Mouse (Mus musculus): ENCODE measurements around the gene Lsm2. TPM values are rescaled to one million over a fixed set of nuclear protein-coding genes. Genes with fewer than 3 reads are reported as not detected.

The Lsm2 gene
- 163 and 178 TPM in 2 replicates for polyA plus RNA-seq (2015; fragmentation: Nextera tagmentation; extraction: Ambion mirVana)

DNA sequence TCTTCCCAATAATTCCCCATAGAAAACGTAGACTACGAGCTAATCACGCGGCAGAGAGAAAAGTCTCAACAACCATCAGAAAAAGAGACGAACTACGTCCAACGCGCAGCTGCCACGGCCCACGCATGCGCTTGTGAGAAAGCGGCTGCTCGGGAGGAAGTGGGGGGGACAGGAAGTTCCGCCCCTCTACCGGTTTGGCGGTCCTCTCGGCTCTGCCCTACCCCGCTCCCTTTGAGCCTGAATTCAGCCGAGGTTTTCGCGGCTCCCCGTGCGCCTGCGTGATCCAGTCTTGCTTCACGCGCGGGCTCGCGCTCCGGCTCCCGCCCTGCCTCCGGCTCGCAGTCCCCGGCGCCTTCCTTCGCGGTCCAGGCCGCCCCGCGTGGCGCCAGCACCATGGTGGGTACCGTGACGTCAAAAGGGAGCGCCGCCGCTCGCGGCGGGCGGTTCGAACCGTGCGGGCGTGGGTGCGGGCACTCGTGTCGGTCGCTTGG lies at the start of gene Lsm2:
Gene Lsm2 (plus strand): TSS at position 173 of the 491 bp plus-strand sequence.
- WGBS (ENCODE audit: insufficient replicate concordance) = 0% methylated on average over 56 of the region's 58 CpGs
- Histone ChIP-seq H3K9me3 (replicated peaks) (no peaks in the 10 kb centered on the region), H3K36me3 (peaks cover 32% of the 10 kb centered on the region), H3K4me1 (replicated peaks) (peaks cover 37% of the 10 kb centered on the region), H3K27ac (peak within 1 kb of the TSS; percentile 94), H3K4me2 (peak within 1 kb of the TSS; percentile 78), H3K9ac (peak within 1 kb of the TSS; percentile 88), H3K4me3 (replicated peaks) (peak within 1 kb of the TSS; percentile 79), H3K27me3 (no peaks in the 10 kb centered on the region)
- DNase-seq (peak; percentile 88), ATAC-seq (ENCODE audit: low read depth) (peak; percentile 93)

DNA sequence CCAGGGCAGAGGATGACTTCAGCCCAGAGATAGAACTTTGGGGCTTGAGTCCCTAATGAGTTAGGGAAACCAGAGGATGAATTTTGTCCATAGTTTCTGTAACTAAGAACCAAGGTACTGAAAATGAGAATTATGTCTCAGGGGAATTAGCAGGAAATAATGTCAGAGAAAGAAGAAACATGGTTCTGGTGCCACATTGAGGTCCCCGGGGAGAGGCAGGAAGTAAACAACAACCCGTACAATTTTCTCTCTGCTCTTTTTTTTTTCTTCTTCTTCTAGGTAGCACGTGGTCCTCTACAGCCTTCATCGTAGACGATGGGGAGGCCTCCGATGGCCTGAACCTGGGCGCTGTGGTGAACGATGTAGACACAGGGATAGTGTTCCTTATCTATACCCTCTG lies 49.4 kb upstream of the Lsm2 start:
- 61% methylated on average over 8 of the region's 8 CpGs for WGBS (ENCODE audit: insufficient replicate concordance)
- no peaks in the 10 kb centered on the region for H3K27me3 ChIP-seq
- H3K9ac ChIP-seq = peak overlapping the region; percentile 82
- peak overlapping the region; percentile 76 for H3K4me3 ChIP-seq (replicated peaks)
- H3K4me2 ChIP-seq = peak overlapping the region; percentile 97
- H3K4me1 ChIP-seq (replicated peaks) = peaks cover 53% of the 10 kb centered on the region
- H3K36me3 ChIP-seq = peaks cover 6% of the 10 kb centered on the region; the same call in 1 of the 2 replicates
- H3K27ac ChIP-seq = no peak overlapping the region
- DNase-seq (no peak), ATAC-seq (ENCODE audit: low read depth) (no peak)
- no peaks in the 10 kb centered on the region for H3K9me3 ChIP-seq (replicated peaks)

DNA sequence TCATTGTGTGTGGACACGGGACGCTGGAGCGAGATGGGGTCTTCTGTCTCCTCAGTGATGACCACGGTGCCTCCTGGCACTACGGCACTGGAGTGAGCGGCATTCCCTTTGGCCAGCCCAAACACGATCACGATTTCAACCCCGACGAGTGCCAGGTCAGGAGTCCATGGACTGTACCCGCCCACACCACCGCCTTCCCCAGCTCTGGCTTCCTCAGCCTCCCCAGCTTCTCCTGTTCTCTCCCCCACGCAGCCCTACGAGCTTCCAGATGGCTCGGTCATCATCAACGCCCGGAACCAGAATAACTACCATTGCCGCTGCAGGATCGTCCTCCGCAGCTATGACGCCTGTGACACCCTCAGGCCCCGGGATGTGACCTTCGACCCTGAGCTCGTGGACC lies 47.6 kb upstream of the Lsm2 start:
- no peak overlapping the region for H3K9ac ChIP-seq
- peaks cover 6% of the 10 kb centered on the region; the same call in 1 of the 2 replicates for H3K36me3 ChIP-seq
- H3K27me3 ChIP-seq = no peaks in the 10 kb centered on the region
- H3K4me1 ChIP-seq (replicated peaks) = peaks cover 53% of the 10 kb centered on the region
- H3K4me3 ChIP-seq (replicated peaks) = no peak overlapping the region
- 79% methylated on average over 24 of the region's 24 CpGs for WGBS (ENCODE audit: insufficient replicate concordance)
- DNase-seq (no peak), ATAC-seq (ENCODE audit: low read depth) (no peak)
- H3K9me3 ChIP-seq (replicated peaks) = no peaks in the 10 kb centered on the region
- no peak overlapping the region for H3K27ac ChIP-seq
- H3K4me2 ChIP-seq = peak overlapping the region; percentile 12; the same call in 1 of the 2 replicates

DNA sequence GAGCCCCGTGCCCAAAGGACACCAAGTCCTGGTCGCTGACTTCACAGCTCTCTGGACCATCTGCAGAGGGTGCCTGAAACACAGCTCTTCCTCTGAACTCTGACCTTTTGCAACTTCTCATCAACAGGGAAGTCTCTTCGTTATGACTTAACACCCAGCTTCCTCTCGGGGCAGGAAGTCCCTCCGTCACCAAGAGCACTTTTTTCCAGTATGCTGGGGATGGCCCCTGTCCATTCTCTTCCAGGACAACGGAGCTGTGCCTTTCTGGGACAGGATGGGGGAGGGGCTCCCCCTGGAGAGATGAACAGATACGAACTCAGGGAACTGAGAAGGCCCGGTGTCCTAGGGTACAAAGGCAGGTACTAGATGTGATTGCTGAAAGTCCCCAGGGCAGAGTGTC lies 46.8 kb upstream of the Lsm2 start:
- ATAC-seq (ENCODE audit: low read depth) = no peak

DNA sequence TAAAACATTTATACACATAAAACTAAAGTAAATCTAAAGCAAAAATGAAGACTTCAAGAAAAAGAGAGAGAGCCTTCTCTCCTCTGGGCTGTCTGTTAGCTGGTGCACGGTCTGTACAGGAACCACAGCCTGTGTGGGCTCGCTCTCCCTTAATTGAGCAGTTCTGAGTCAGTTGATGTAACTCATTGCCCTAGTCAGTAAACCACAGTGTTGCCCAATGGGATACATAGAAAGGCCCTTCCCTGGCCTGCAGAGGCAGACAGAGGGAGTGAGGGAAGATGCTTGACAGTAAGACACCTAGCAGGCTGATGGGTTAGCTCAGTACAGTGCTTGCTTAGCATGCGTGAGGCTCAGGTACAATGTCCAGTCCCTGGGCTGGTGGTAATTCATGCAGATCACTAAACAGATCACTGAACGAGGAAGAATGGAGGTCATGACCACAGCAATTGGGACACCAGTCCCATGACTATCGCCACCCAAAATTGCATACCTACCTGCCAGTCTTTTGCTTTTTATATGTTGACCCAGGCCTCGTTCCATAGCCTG lies 43.6 kb upstream of the Lsm2 start:
- Histone ChIP-seq H3K4me2 (no peak overlapping the region), H3K27ac (no peak overlapping the region), H3K9ac (peak overlapping the region; percentile 22; the same call in 1 of the 2 replicates), H3K36me3 (peaks cover 3% of the 10 kb centered on the region; the same call in 1 of the 2 replicates), H3K4me3 (replicated peaks) (no peak overlapping the region), H3K9me3 (replicated peaks) (no peaks in the 10 kb centered on the region), H3K27me3 (no peaks in the 10 kb centered on the region), H3K4me1 (replicated peaks) (peaks cover 46% of the 10 kb centered on the region)
- no peak for ATAC-seq (ENCODE audit: low read depth)
- no peak for DNase-seq
- 78% methylated on average over 6 of the region's 6 CpGs for WGBS (ENCODE audit: insufficient replicate concordance)

More for the DNA sequence above, 46.8 kb upstream of the Lsm2 start:
- no peak overlapping the region for H3K27ac ChIP-seq
- H3K36me3 ChIP-seq = peaks cover 6% of the 10 kb centered on the region; the same call in 1 of the 2 replicates
- peaks cover 53% of the 10 kb centered on the region for H3K4me1 ChIP-seq (replicated peaks)
- no peak overlapping the region for H3K4me3 ChIP-seq (replicated peaks)
- H3K9ac ChIP-seq = no peak overlapping the region
- no peak overlapping the region for H3K4me2 ChIP-seq
- DNase-seq = no peak
- WGBS (ENCODE audit: insufficient replicate concordance) = 43% methylated on average over 8 of the region's 8 CpGs
- no peaks in the 10 kb centered on the region for H3K9me3 ChIP-seq (replicated peaks)
- no peaks in the 10 kb centered on the region for H3K27me3 ChIP-seq

DNA sequence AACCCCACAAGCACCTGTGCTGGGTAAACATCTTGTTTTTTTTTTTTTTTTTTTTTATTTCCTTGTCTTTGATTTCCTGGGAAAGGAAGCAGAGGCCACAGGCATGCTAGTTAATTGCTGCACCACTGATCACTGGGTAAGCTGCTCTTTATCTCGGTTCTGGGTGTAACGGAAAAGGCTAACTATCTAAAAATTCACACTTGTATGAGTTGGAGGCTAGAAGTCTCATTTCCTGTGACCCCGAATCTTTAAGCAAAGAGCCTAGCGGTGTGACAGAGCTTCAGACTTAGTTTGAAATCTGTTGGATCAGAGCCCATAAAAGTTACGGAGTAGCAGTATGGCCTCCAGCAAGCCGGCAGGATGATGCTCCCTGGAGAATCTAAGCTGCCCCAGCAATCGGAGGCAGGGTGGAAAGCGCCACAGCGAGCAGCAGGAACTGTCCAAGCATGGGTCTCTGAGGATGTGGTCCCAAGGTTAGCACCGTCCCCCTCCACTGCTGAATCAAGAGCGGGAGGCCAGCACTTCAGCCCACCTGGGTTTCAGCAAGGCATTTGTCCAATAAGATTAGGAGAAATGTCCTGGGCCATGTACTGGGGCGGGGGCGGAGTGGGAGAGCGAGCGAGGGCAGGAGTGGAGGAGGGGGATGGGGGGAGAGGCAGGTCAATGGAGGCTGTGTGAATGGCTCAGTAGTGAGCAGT lies 40.2 kb upstream of the Lsm2 start:
- H3K27ac ChIP-seq = peak overlapping the region; percentile 74
- H3K27me3 ChIP-seq = no peaks in the 10 kb centered on the region
- peak; percentile 56 for ATAC-seq (ENCODE audit: low read depth)
- H3K4me1 ChIP-seq (replicated peaks) = peaks cover 29% of the 10 kb centered on the region
- H3K4me2 ChIP-seq = peak overlapping the region; percentile 70
- WGBS (ENCODE audit: insufficient replicate concordance) = 9% methylated on average over 15 of the region's 15 CpGs
- DNase-seq = no peak
- H3K9me3 ChIP-seq (replicated peaks) = no peaks in the 10 kb centered on the region
- peak overlapping the region; percentile 45 for H3K4me3 ChIP-seq (replicated peaks)
- no peaks in the 10 kb centered on the region for H3K36me3 ChIP-seq
- H3K9ac ChIP-seq = peak overlapping the region; percentile 57

DNA sequence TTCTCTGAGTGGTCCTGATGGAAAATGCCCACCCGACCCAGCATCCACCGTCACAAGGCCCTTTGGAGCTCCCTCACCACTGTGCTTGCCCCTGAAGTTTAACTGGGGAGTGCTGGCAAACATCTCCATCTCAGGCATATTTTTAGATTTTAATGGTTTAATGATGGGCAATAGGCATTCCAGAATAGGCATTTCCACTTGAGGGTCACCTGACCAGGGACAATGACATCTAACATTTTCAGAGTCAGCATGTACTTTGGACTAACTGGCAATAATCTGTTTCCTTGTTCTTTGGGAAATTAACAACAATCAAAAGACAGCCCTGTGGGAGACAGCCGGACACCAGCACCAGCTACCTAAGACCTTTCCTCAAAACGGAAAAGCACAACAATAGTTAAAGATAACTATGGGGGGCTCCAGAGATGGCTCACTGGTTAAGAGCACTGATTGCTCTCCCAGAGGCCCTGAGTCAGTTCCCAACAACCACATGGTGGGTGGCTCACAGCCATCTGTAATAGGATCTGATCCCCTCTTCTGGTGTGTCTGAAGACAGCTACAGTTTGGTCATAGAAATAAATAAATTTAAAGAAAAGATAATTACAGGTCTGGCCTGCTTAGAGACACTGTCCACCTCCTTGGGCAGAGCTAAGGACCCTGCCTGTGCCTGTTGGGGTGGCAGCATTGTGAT lies 38.4 kb upstream of the Lsm2 start:
- 82% methylated on average over 4 of the region's 4 CpGs for WGBS (ENCODE audit: insufficient replicate concordance)
- DNase-seq (no peak), ATAC-seq (ENCODE audit: low read depth) (no peak)
- Histone ChIP-seq H3K27ac (no peak overlapping the region), H3K9me3 (replicated peaks) (no peaks in the 10 kb centered on the region), H3K4me2 (no peak overlapping the region), H3K36me3 (no peaks in the 10 kb centered on the region), H3K4me3 (replicated peaks) (no peak overlapping the region), H3K4me1 (replicated peaks) (peaks cover 29% of the 10 kb centered on the region), H3K27me3 (no peaks in the 10 kb centered on the region), H3K9ac (no peak overlapping the region)

DNA sequence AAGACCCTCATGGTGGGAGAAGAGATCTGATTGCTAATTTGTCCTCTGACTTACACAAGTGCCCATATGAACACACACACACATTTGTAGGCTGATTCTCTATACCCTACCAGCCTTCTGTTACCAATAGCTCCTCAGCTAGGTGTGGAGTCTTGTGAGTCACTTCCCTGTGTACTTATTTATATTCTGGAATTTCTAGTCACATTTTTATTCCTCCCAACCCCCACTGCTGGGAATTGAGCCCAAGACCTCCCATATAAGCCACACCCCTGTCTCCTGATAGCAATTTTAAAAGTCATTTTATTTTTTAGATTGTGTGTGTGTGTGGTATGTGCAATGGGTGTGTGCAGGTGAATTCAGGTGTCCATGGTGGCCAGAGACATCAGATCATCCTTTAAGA lies 37.3 kb upstream of the Lsm2 start:
- H3K9me3 ChIP-seq (replicated peaks) = no peaks in the 10 kb centered on the region
- DNase-seq = no peak
- H3K4me3 ChIP-seq (replicated peaks) = no peak overlapping the region
- H3K4me1 ChIP-seq (replicated peaks) = peaks cover 32% of the 10 kb centered on the region
- no peak overlapping the region for H3K4me2 ChIP-seq
- no peak for ATAC-seq (ENCODE audit: low read depth)
- no peak overlapping the region for H3K9ac ChIP-seq
- H3K27ac ChIP-seq = no peak overlapping the region
- H3K27me3 ChIP-seq = no peaks in the 10 kb centered on the region
- H3K36me3 ChIP-seq = peaks cover 1% of the 10 kb centered on the region

DNA sequence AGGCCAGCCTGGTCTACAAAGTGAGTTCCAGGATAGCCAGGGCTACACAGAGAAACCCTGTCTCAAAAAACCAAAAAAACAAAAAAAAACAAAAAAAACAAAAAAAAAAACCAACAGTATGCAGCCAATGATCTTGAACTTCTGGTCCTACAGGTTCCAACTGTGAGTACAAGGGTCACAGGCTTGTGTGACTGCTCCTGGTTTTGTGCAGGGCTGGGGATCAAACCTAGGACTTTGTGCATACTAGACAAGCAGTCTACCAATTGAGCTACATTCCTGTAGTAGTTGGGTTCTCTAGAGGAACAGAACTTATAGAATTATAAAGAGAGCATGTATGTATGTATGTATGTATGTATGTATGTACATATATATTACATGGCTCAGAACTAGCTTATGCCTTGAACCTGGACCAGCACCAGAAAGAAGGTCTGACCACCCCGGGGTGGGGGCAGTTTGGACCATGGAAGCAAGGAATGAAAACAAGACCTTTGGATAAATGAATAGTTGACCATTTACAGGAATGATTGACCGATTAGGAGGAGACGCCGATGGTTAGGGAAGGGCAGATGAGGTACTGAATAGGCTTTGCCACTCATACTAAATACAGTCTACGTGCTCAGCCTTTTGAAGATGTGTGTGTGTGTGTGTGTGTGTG lies 35.0 kb upstream of the Lsm2 start:
- H3K9me3 ChIP-seq (replicated peaks) = no peaks in the 10 kb centered on the region
- no peak overlapping the region for H3K27ac ChIP-seq
- peaks cover 41% of the 10 kb centered on the region for H3K4me1 ChIP-seq (replicated peaks)
- H3K4me2 ChIP-seq = no peak overlapping the region
- H3K36me3 ChIP-seq = peaks cover 23% of the 10 kb centered on the region
- no peak for ATAC-seq (ENCODE audit: low read depth)
- H3K9ac ChIP-seq = no peak overlapping the region
- DNase-seq = no peak
- WGBS (ENCODE audit: insufficient replicate concordance) = 75% methylated on average over 5 of the region's 5 CpGs
- no peaks in the 10 kb centered on the region for H3K27me3 ChIP-seq
- no peak overlapping the region for H3K4me3 ChIP-seq (replicated peaks)

DNA sequence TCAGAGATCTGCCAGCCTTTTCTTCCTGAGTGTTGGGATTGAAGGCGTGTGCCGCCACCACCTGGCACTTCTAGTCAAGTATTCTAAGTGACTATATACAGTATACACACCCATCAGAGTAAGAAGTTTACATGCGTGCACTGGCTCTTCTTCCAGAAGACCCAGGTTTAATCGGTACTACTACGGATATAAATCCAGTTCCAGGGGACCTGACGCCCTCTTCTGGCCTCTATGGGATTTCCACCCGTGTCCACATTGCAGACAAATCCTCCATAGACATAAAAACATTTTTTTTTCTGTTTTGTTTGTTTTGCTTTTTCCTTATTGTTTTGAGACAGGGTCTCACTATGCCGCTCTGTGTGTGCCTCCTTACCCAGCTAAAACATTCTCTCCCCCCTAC lies 34.1 kb upstream of the Lsm2 start:
- no peak overlapping the region for H3K27ac ChIP-seq
- no peaks in the 10 kb centered on the region for H3K9me3 ChIP-seq (replicated peaks)
- H3K4me1 ChIP-seq (replicated peaks) = peaks cover 38% of the 10 kb centered on the region
- no peak overlapping the region for H3K4me3 ChIP-seq (replicated peaks)
- peaks cover 23% of the 10 kb centered on the region for H3K36me3 ChIP-seq
- DNase-seq = no peak
- no peak overlapping the region for H3K9ac ChIP-seq
- no peak for ATAC-seq (ENCODE audit: low read depth)
- no peak overlapping the region for H3K4me2 ChIP-seq
- WGBS (ENCODE audit: insufficient replicate concordance) = 27% methylated on average over 8 of the region's 8 CpGs
- H3K27me3 ChIP-seq = no peaks in the 10 kb centered on the region
